Mouse (Mus musculus) limb, embryonic 11.5 days (tissue): Measurements from ENCODE around the gene Duox1. TPM values are rescaled to one million over a fixed set of nuclear protein-coding genes. Genes with fewer than 3 reads are reported as not detected.

Source experiments
- ATAC-seq: fragments of 200-750 bp; cut with Nextera tagmentation; 2 replicates; pipeline ENCODE4 v1.8.0; 2017; ENCODE audit warnings: low read depth; ENCODE audit not compliant: insufficient number of reproducible peaks, low FRiP score, low TSS enrichment
- DNase-seq: peaks from one replicate; pipeline ENCODE4 v3.0.0-alpha.2; 2015; ENCODE audit warnings: low spot score
- H3K27ac ChIP-seq: fragments of 300-500 bp; sonication (generic); replicated peaks from 2 replicates; pipeline ENCODE4 v1.5.1; 2014; ENCODE audit warnings: low read depth, mild to moderate bottlenecking, low read length
- H3K27me3 ChIP-seq: fragments of 300-500 bp; sonication (generic); 2 replicates; pipeline ENCODE4 v1.6.1; 2014; ENCODE audit warnings: mild to moderate bottlenecking, low read length, mixed read lengths; ENCODE audit not compliant: control insufficient read depth, insufficient read depth
- H3K36me3 ChIP-seq: fragments of 300-500 bp; sonication (generic); 2 replicates; pipeline ENCODE4 v1.6.1; 2014; ENCODE audit warnings: mild to moderate bottlenecking, low read length, moderate library complexity, mixed read lengths; ENCODE audit not compliant: control insufficient read depth, insufficient read depth
- H3K4me1 ChIP-seq: fragments of 300-500 bp; sonication (generic); 2 replicates; pipeline ENCODE4 v1.6.1; 2014; ENCODE audit warnings: low read length, mixed read lengths; ENCODE audit not compliant: control insufficient read depth, insufficient read depth
- H3K4me2 ChIP-seq: fragments of 300-500 bp; sonication (generic); 2 replicates; pipeline ENCODE4 v1.6.1; 2014; ENCODE audit warnings: low read depth, mild to moderate bottlenecking, moderate library complexity; ENCODE audit not compliant: severe bottlenecking
- H3K4me3 ChIP-seq: fragments of 300-500 bp; sonication (generic); 2 replicates; pipeline ENCODE4 v1.5.1; 2014; ENCODE audit warnings: low read depth, low read length
- H3K9ac ChIP-seq: fragments of 300-500 bp; sonication (generic); 2 replicates; pipeline ENCODE4 v1.6.1; 2014; ENCODE audit warnings: mild to moderate bottlenecking, low read length
- H3K9me3 ChIP-seq: fragments of 300-500 bp; sonication (generic); 2 replicates; pipeline ENCODE4 v1.6.1; 2016; ENCODE audit warnings: low read length; ENCODE audit not compliant: control insufficient read depth
- WGBS: fragments of 180-500 bp; shearing (Covaris S2); extraction: QIAGEN DNeasy Blood & Tissue Kit; methylation state at CpG from one replicate; pipeline ENCODE4 v1.1.7; 2014; 5-methylcytosine and 5-hydroxymethylcytosine counted together
- polyA plus RNA-seq: library from polyadenylated mRNA; unstranded; fragments of >200 nt; fragmentation: Nextera tagmentation; extraction: Ambion mirVana; gene quantifications from 2 replicates; pipeline ENCODE4 v1.2.1, GENCODE M21; 2014

Duox1 gene
- polyA plus RNA-seq, 1 experiment from 2014 or later: 0.04 TPM

- Histone ChIP-seq H3K4me1 (peaks cover 24% of the 10 kb centered on the region), H3K9me3 (no peaks in the 10 kb centered on the region), H3K27me3 (no peaks in the 10 kb centered on the region), H3K9ac (no peak overlapping the region), H3K36me3 (peaks cover 6% of the 10 kb centered on the region; the same call in 1 of the 2 replicates), H3K4me2 (no peak overlapping the region), H3K27ac (no peak overlapping the region), H3K4me3 (no peak overlapping the region)
- DNase-seq: no peak
- WGBS: 87% methylated on average over 10 of the region's 10 CpGs
- no peak for ATAC-seq
Observed at GRCm38 (mm10) chr2:122365244-122365866, 49.9 kb downstream of the Duox1 start.

- peaks cover 6% of the 10 kb centered on the region; the same call in 1 of the 2 replicates for H3K36me3 ChIP-seq
- ATAC-seq (no peak), DNase-seq (no peak)
- H3K9ac ChIP-seq: no peak overlapping the region
- no peak overlapping the region for H3K27ac ChIP-seq
- no peaks in the 10 kb centered on the region for H3K9me3 ChIP-seq
- H3K4me2 ChIP-seq: no peak overlapping the region; the same call in 1 of the 2 replicates
- no peaks in the 10 kb centered on the region for H3K27me3 ChIP-seq
- 72% methylated on average over 3 of the region's 3 CpGs for WGBS
- no peak overlapping the region for H3K4me3 ChIP-seq
- H3K4me1 ChIP-seq: peaks cover 24% of the 10 kb centered on the region
Observed at GRCm38 (mm10) chr2:122366039-122366438, 50.6 kb downstream of the Duox1 start.

- WGBS: 29% methylated on average over 5 of the region's 5 CpGs
- DNase-seq: no peak
Observed at GRCm38 (mm10) chr2:122366706-122367105, 51.2 kb downstream of the Duox1 start.

GRCm38 (mm10) chr2:122367181-122367580 lies 51.7 kb downstream of the Duox1 start:
- H3K27ac ChIP-seq: no peak overlapping the region

More at GRCm38 (mm10) chr2:122366706-122367105, 51.2 kb downstream of the Duox1 start:
- Histone ChIP-seq H3K9ac (no peak overlapping the region), H3K4me3 (peak overlapping the region; percentile 96), H3K4me2 (peak overlapping the region; percentile 18; the same call in 1 of the 2 replicates), H3K4me1 (peaks cover 24% of the 10 kb centered on the region), H3K27me3 (no peaks in the 10 kb centered on the region), H3K36me3 (peaks cover 6% of the 10 kb centered on the region; the same call in 1 of the 2 replicates), H3K9me3 (no peaks in the 10 kb centered on the region), H3K27ac (no peak overlapping the region)
- ATAC-seq: no peak

GRCm38 (mm10) chr2:122367701-122368080 lies 52.2 kb downstream of the Duox1 start:
- no peaks in the 10 kb centered on the region for H3K27me3 ChIP-seq
- peaks cover 6% of the 10 kb centered on the region; the same call in 1 of the 2 replicates for H3K36me3 ChIP-seq
- 5% methylated on average over 4 of the region's 4 CpGs for WGBS
- ATAC-seq (no peak), DNase-seq (no peak)
- H3K4me1 ChIP-seq: peaks cover 24% of the 10 kb centered on the region
- H3K27ac ChIP-seq: no peak overlapping the region
- peak overlapping the region; percentile 74 for H3K4me2 ChIP-seq
- H3K9ac ChIP-seq: peak overlapping the region; percentile 89; the same call in 1 of the 2 replicates
- no peaks in the 10 kb centered on the region for H3K9me3 ChIP-seq
- H3K4me3 ChIP-seq: peak overlapping the region; percentile 96

More at GRCm38 (mm10) chr2:122367181-122367580, 51.7 kb downstream of the Duox1 start:
- Histone ChIP-seq H3K36me3 (peaks cover 6% of the 10 kb centered on the region; the same call in 1 of the 2 replicates), H3K27me3 (no peaks in the 10 kb centered on the region), H3K9me3 (no peaks in the 10 kb centered on the region), H3K4me2 (peak overlapping the region; percentile 74), H3K4me1 (peaks cover 24% of the 10 kb centered on the region), H3K9ac (no peak overlapping the region), H3K4me3 (peak overlapping the region; percentile 96)
- WGBS: 10% methylated on average over 4 of the region's 4 CpGs
- ATAC-seq: no peak
- no peak for DNase-seq

- Histone ChIP-seq H3K4me2 (peak overlapping the region; percentile 74), H3K4me1 (peaks cover 24% of the 10 kb centered on the region), H3K9me3 (no peaks in the 10 kb centered on the region), H3K36me3 (peaks cover 4% of the 10 kb centered on the region; the same call in 1 of the 2 replicates), H3K27ac (0 out of 2 replicates have a peak overlapping the region, but pooled peaks have one; percentile 5), H3K27me3 (no peaks in the 10 kb centered on the region), H3K9ac (peak overlapping the region; percentile 89), H3K4me3 (peak overlapping the region; percentile 96)
- WGBS: under 1% methylated on average over 25 of the region's 55 CpGs
- DNase-seq (peak; percentile 69), ATAC-seq (peak; percentile 66)
Observed at GRCm38 (mm10) chr2:122368081-122368971, 52.9 kb downstream of the Duox1 start.

GRCm38 (mm10) chr2:122368995-122369739 lies 53.7 kb downstream of the Duox1 start, which contains the start of gene Shf:
Shf (minus strand) TSS chr2:122369162.
- H3K9ac ChIP-seq: peak within 1 kb of the TSS; percentile 89
- 1% methylated on average over 36 of the region's 54 CpGs for WGBS
- H3K36me3 ChIP-seq: no peaks in the 10 kb centered on the region; the same call in 1 of the 2 replicates
- H3K27me3 ChIP-seq: no peaks in the 10 kb centered on the region
- H3K4me2 ChIP-seq: peak within 1 kb of the TSS; percentile 74
- ATAC-seq (peak; percentile 93), DNase-seq (peak; percentile 95)
- peak within 1 kb of the TSS; percentile 96 for H3K4me3 ChIP-seq
- H3K9me3 ChIP-seq: no peaks in the 10 kb centered on the region
- H3K27ac ChIP-seq: 0 out of 2 replicates have a peak within 1 kb of the TSS, but pooled peaks have one; percentile 5
- H3K4me1 ChIP-seq: peaks cover 24% of the 10 kb centered on the region
